Mouse (Mus musculus) embryonic facial prominence, embryonic 14.5 days (tissue): Measurements from ENCODE around the gene Slco2a1. TPM values are rescaled to one million over a fixed set of nuclear protein-coding genes. Genes with fewer than 3 reads are reported as not detected.
"Not testable (repeated sequence)": the region's sequence is repeated elsewhere in the genome, so short reads cannot be mapped to it uniquely, and the experiment has no call there.

Source experiments
- ATAC-seq: fragments of 200-750 bp; cut with Nextera tagmentation; 2 replicates; pipeline ENCODE4 v1.8.0; 2017; ENCODE audit warnings: low read depth, moderate number of reproducible peaks, moderate TSS enrichment
- DNase-seq: peaks from one replicate; pipeline ENCODE4 v3.0.0-alpha.2; 2015; ENCODE audit warnings: low spot score
- H3K27ac ChIP-seq: fragments of 300-500 bp; sonication (generic); replicated peaks from 2 replicates; pipeline ENCODE4 v1.5.1; 2014; ENCODE audit warnings: low read depth, mild to moderate bottlenecking, low read length, moderate library complexity
- H3K27me3 ChIP-seq: fragments of 300-500 bp; sonication (generic); replicated peaks from 2 replicates; pipeline ENCODE4 v1.6.1; 2014; ENCODE audit warnings: low read length; ENCODE audit not compliant: control insufficient read depth, insufficient read depth
- H3K36me3 ChIP-seq: fragments of 300-500 bp; sonication (generic); 2 replicates; pipeline ENCODE4 v1.6.1; 2014; ENCODE audit warnings: low read length, mixed read lengths; ENCODE audit not compliant: control insufficient read depth, insufficient read depth
- H3K4me1 ChIP-seq: fragments of 300-500 bp; sonication (generic); 2 replicates; pipeline ENCODE4 v1.6.1; 2014; ENCODE audit warnings: antibody characterized with exemption, low read length; ENCODE audit not compliant: control insufficient read depth, insufficient read depth
- H3K4me2 ChIP-seq: fragments of 300-500 bp; sonication (generic); 2 replicates; pipeline ENCODE4 v1.6.1; 2014; ENCODE audit warnings: low read depth, mild to moderate bottlenecking, low read length, moderate library complexity, mixed read lengths
- H3K4me3 ChIP-seq: fragments of 300-500 bp; sonication (generic); 2 replicates; pipeline ENCODE4 v1.5.1; 2014; ENCODE audit warnings: low read depth, mild to moderate bottlenecking, low read length
- H3K9ac ChIP-seq: fragments of 300-500 bp; sonication (generic); 2 replicates; pipeline ENCODE4 v1.6.1; 2014; ENCODE audit warnings: low read depth, mild to moderate bottlenecking, low read length, moderate library complexity, mixed read lengths
- H3K9me3 ChIP-seq: fragments of 300-500 bp; sonication (generic); 2 replicates; pipeline ENCODE4 v1.6.1; 2016; ENCODE audit warnings: low read length; ENCODE audit not compliant: control insufficient read depth
- WGBS: fragments of 180-500 bp; shearing (Covaris S2); extraction: QIAGEN DNeasy Blood & Tissue Kit; methylation state at CpG from one replicate; pipeline ENCODE4 v1.1.7; 2014; 5-methylcytosine and 5-hydroxymethylcytosine counted together
- polyA plus RNA-seq: library from polyadenylated mRNA; unstranded; fragments of >200 nt; fragmentation: Nextera tagmentation; extraction: Ambion mirVana; gene quantifications from 2 replicates; pipeline ENCODE4 v1.2.1, GENCODE M21; 2014

Gene Slco2a1
- polyA plus RNA-seq, 1 experiment from 2014 or later = 8.8 TPM

- 64% methylated on average over 2 of the region's 2 CpGs for WGBS
- Histone ChIP-seq H3K4me3 (no peak overlapping the region), H3K27me3 (no peaks in the 10 kb centered on the region), H3K36me3 (no peaks in the 10 kb centered on the region), H3K27ac (no peak overlapping the region), H3K4me2 (no peak overlapping the region), H3K9ac (no peak overlapping the region), H3K9me3 (no peaks in the 10 kb centered on the region), H3K4me1 (no peaks in the 10 kb centered on the region)
- no peak for ATAC-seq
- DNase-seq = no peak
These were observed 100.1 kb downstream of the Slco2a1 start for GRCm38 (mm10) chr9:103088661-103089060.

GRCm38 (mm10) chr9:103090116-103090875 is 101.8 kb downstream of the Slco2a1 start:
- no peak overlapping the region for H3K27ac ChIP-seq
- no peak overlapping the region for H3K4me3 ChIP-seq
- no peaks in the 10 kb centered on the region for H3K36me3 ChIP-seq
- no peaks in the 10 kb centered on the region for H3K27me3 ChIP-seq
- ATAC-seq (no peak), DNase-seq (no peak)
- H3K4me1 ChIP-seq = no peaks in the 10 kb centered on the region
- 68% methylated on average over 9 of the region's 9 CpGs for WGBS
- H3K4me2 ChIP-seq = no peak overlapping the region
- no peaks in the 10 kb centered on the region for H3K9me3 ChIP-seq
- no peak overlapping the region for H3K9ac ChIP-seq

GRCm38 (mm10) chr9:103091039-103091883 is 102.7 kb downstream of the Slco2a1 start:
- H3K36me3 ChIP-seq = no peaks in the 10 kb centered on the region
- no peak overlapping the region for H3K4me2 ChIP-seq
- H3K27ac ChIP-seq = no peak overlapping the region
- H3K9me3 ChIP-seq = no peaks in the 10 kb centered on the region
- no peaks in the 10 kb centered on the region for H3K4me1 ChIP-seq
- WGBS = 80% methylated on average over 16 of the region's 16 CpGs
- no peak overlapping the region for H3K9ac ChIP-seq
- no peak overlapping the region for H3K4me3 ChIP-seq
- DNase-seq (no peak), ATAC-seq (0 out of 2 replicates have a peak, but pooled peaks have one; percentile 31)
- H3K27me3 ChIP-seq = no peaks in the 10 kb centered on the region

GRCm38 (mm10) chr9:103092248-103092647 is 103.7 kb downstream of the Slco2a1 start:
- 0% methylated on average over 15 of the region's 19 CpGs for WGBS
- Histone ChIP-seq H3K27me3 (no peaks in the 10 kb centered on the region), H3K36me3 (no peaks in the 10 kb centered on the region), H3K4me3 (peak overlapping the region; percentile 44), H3K4me2 (peak overlapping the region; percentile 87), H3K4me1 (no peaks in the 10 kb centered on the region), H3K27ac (no peak overlapping the region), H3K9me3 (no peaks in the 10 kb centered on the region), H3K9ac (peak overlapping the region; percentile 65)
- DNase-seq = peak; percentile 86
- ATAC-seq = peak; percentile 90

- H3K27me3 ChIP-seq = no peaks in the 10 kb centered on the region
- no peaks in the 10 kb centered on the region for H3K4me1 ChIP-seq
- DNase-seq = no peak
- ATAC-seq = no peak
- H3K9ac ChIP-seq = no peak overlapping the region
- no peaks in the 10 kb centered on the region for H3K36me3 ChIP-seq
- WGBS = 77% methylated on average over 3 of the region's 3 CpGs
- H3K4me2 ChIP-seq = no peak overlapping the region
- no peak overlapping the region for H3K27ac ChIP-seq
- no peak overlapping the region for H3K4me3 ChIP-seq
- H3K9me3 ChIP-seq = no peaks in the 10 kb centered on the region
These were observed 105.2 kb downstream of the Slco2a1 start for GRCm38 (mm10) chr9:103093681-103094080.

GRCm38 (mm10) chr9:103108341-103108798 is 119.9 kb downstream of the Slco2a1 start:
- peak overlapping the region; percentile 53; the same call in 1 of the 2 replicates for H3K9ac ChIP-seq
- H3K27ac ChIP-seq = not testable (repeated sequence)

GRCm38 (mm10) chr9:103108943-103109670 is 120.6 kb downstream of the Slco2a1 start:
- H3K4me2 ChIP-seq = peak overlapping the region; percentile 78
- WGBS = 35% methylated on average over 18 of the region's 18 CpGs
- H3K36me3 ChIP-seq = no peaks in the 10 kb centered on the region
- ATAC-seq (no peak), DNase-seq (no peak)
- H3K9ac ChIP-seq = peak overlapping the region; percentile 63
- peaks cover 21% of the 10 kb centered on the region; the same call in 1 of the 2 replicates for H3K4me1 ChIP-seq
- peaks cover 39% of the 10 kb centered on the region for H3K27me3 ChIP-seq
- H3K9me3 ChIP-seq = no peaks in the 10 kb centered on the region
- H3K4me3 ChIP-seq = peak overlapping the region; percentile 46
- H3K27ac ChIP-seq = no peak overlapping the region

More at GRCm38 (mm10) chr9:103108341-103108798, 119.9 kb downstream of the Slco2a1 start:
- peak overlapping the region; percentile 46 for H3K4me3 ChIP-seq
- 22% methylated on average over 7 of the region's 14 CpGs for WGBS
- peak; percentile 44 for DNase-seq
- H3K27me3 ChIP-seq = peaks cover 31% of the 10 kb centered on the region
- H3K36me3 ChIP-seq, H3K9me3 ChIP-seq: not testable (repeated sequence)
- peak overlapping the region; percentile 54 for H3K4me2 ChIP-seq
- peaks cover 21% of the 10 kb centered on the region; the same call in 1 of the 2 replicates for H3K4me1 ChIP-seq
- ATAC-seq = peak; percentile 69

GRCm38 (mm10) chr9:103109911-103110310 is 121.4 kb downstream of the Slco2a1 start:
- WGBS = 66% methylated on average over 2 of the region's 2 CpGs
- no peak overlapping the region for H3K27ac ChIP-seq
- H3K4me3 ChIP-seq = no peak overlapping the region
- H3K36me3 ChIP-seq = no peaks in the 10 kb centered on the region
- H3K27me3 ChIP-seq = peaks cover 45% of the 10 kb centered on the region
- ATAC-seq (no peak), DNase-seq (no peak)
- no peaks in the 10 kb centered on the region for H3K9me3 ChIP-seq
- H3K4me1 ChIP-seq = peaks cover 21% of the 10 kb centered on the region; the same call in 1 of the 2 replicates
- peak overlapping the region; percentile 78 for H3K4me2 ChIP-seq
- H3K9ac ChIP-seq = no peak overlapping the region
